8 mouse cellular contexts compared by ENCODE assay signal in the genomic region with DNA sequence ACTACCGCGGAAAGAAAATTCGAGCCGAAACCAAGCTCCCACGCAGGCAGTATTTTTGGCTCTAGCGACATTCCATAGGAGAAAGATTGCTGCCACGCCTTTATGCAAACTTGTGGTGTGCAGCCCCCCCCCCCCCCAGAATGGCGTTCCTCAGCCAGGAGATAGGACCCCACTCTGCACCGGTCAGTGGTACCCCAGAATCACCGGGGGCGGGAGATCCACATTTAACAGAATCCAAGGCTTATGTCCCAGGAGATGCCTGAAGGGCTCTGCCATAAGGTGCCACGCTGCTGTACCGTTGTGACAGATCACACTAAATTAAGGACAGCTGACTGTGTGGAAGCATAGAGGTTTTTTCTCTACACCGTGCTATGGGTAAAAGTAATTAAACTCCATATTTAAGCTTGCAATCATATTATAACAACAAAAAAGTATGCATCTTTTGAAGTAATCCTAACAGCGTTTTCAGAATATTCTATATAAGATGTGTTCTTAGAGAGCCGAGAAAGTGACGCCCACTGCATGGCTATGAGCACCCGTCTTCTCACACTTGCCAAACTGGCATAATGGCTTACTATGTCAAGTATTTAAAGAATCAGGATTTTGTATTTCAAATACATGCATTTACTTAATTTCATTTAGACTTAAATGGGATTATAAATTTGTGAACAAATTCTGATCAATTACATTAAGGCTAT.
DNase-seq lines count a peak whose midpoint lies in the region; ATAC-seq and TF ChIP-seq lines count a peak whose summit lies in the region.

No protein-coding gene starts in this region.

- no peak for DNase-seq in frontal cortex, postnatal 10 days (ENCODE audit: low spot score in 2 of 2)
- DNase-seq in liver, result peak; percentile 7
- peak; percentile 29 for DNase-seq in telencephalon, adult 2 months (ENCODE audit: low read depth, low spot score)
- no peak for DNase-seq in spleen, postnatal 4 days (ENCODE audit: low spot score in 2 of 2)

- no peaks in the 10 kb centered on the region for H3K79me2 ChIP-seq in C2C12 (ENCODE audit: control insufficient read depth, insufficient read depth)

- peak; percentile 70 for ATAC-seq in frontal cortex, adult (ENCODE audit: low TSS enrichment)
- peak; percentile 67 for ATAC-seq in forebrain, embryonic 12.5 days (ENCODE audit: low FRiP score)
- no peak for ATAC-seq in monocyte, adult 5-6 weeks (replicated peaks; ENCODE audit: insufficient number of reproducible peaks, low FRiP score, low TSS enrichment, poor library complexity, severe bottlenecking)

- TF ChIP-seq CTCF in C2C12 (IDR thresholded peaks at IDR 0.05; ENCODE audit: control insufficient read depth, insufficient read depth, insufficient read length), result no peak

- peak overlapping the region; percentile 49 for H3K9ac ChIP-seq in forebrain, embryonic 12.5 days

- WGBS in forebrain, embryonic 12.5 days, result 3% methylated on average over 18 of the region's 18 CpGs

- H3K4me2 ChIP-seq in forebrain, embryonic 12.5 days, result peak overlapping the region; percentile 69

- no peaks in the 10 kb centered on the region for H3K79me3 ChIP-seq in C2C12 (ENCODE audit: low read depth)

- no peaks in the 10 kb centered on the region for H3K9me3 ChIP-seq in forebrain, embryonic 12.5 days

- H3K27ac ChIP-seq in forebrain, embryonic 12.5 days, result peak overlapping the region; percentile 92

- H3K4me3 ChIP-seq in C2C12 (ENCODE audit: insufficient read depth, poor library complexity, severe bottlenecking), result peak overlapping the region; percentile 34
- H3K4me3 ChIP-seq in forebrain, embryonic 12.5 days (replicated peaks), result peak overlapping the region; percentile 39

- peaks cover 49% of the 10 kb centered on the region for H3K4me1 ChIP-seq in forebrain, embryonic 12.5 days

- H3K27me3 ChIP-seq in C2C12 (ENCODE audit: control insufficient read depth, insufficient read depth, insufficient read length), result no peaks in the 10 kb centered on the region
- H3K27me3 ChIP-seq in forebrain, embryonic 12.5 days, result no peaks in the 10 kb centered on the region; the same call in 1 of the 2 replicates

- H3K36me3 ChIP-seq in C2C12 (ENCODE audit: control insufficient read depth, insufficient read depth), result no peaks in the 10 kb centered on the region
- H3K36me3 ChIP-seq in forebrain, embryonic 12.5 days (replicated peaks), result no peaks in the 10 kb centered on the region

- no peak overlapping the region for H3ac ChIP-seq in C2C12 (ENCODE audit: control insufficient read depth, insufficient read length, low read depth)

TF ChIP-seq in C2C12, 6 proteins besides CTCF, POLR2A, EP300 and RAD21:
- no peak for TF ChIP-seq USF1 (IDR thresholded peaks at IDR 0.05; ENCODE audit: low read depth)
- TF ChIP-seq MAX (IDR thresholded peaks at IDR 0.05), result no peak
- TF ChIP-seq FOSL1 (IDR thresholded peaks at IDR 0.05; ENCODE audit: insufficient read depth, low read length, poor library complexity, severe bottlenecking), result no peak
- TF ChIP-seq CEBPB (IDR thresholded peaks at IDR 0.05; ENCODE audit: low read depth), result no peak
- TF ChIP-seq MYOG (IDR thresholded peaks at IDR 0.05; ENCODE audit: control insufficient read depth, extremely low read depth, insufficient read length), result no peak
- no peak for TF ChIP-seq MYOD1 (IDR thresholded peaks at IDR 0.05; ENCODE audit: control insufficient read depth, insufficient read length, low read depth)
TF ChIP-seq in C2C12: peak in this region for 0.

Comparison
In these comparisons a context has a peak if more than half of its experiments do, and no peak if none do; other contexts are left out.
1. DNase-seq: peak in liver (single experiment) and telencephalon, adult 2 months (single experiment); none in frontal cortex, postnatal 10 days (0 of 2) and spleen, postnatal 4 days (0 of 2).